Mouse (Mus musculus) spleen, adult 2 months (tissue): ENCODE results near the gene AL607142.1. TPM values are rescaled to one million over a fixed set of nuclear protein-coding genes. Genes with fewer than 3 reads are reported as not detected.

Experiments used
- DNase-seq, 2 experiments: peaks; one replicate each; pipeline versions ENCODE4 v3.0.0 to v3.0.0-alpha.2; 2012 to 2021; ENCODE audit warnings: low spot score in 2 of 2, low read depth in 1 of 2
- H3K27ac ChIP-seq: fragments of 200-500 bp; 2 replicates; pipeline ENCODE4 v1.5.1; 2012; ENCODE audit warnings: low read length, inconsistent platforms; ENCODE audit not compliant: insufficient read depth
- H3K27me3 ChIP-seq: fragments of 200-500 bp; 2 replicates; pipeline ENCODE4 v1.6.1; 2012; ENCODE audit warnings: mild to moderate bottlenecking, moderate library complexity, low read length, inconsistent platforms; ENCODE audit not compliant: control insufficient read depth, insufficient read depth
- H3K36me3 ChIP-seq: fragments of 200-500 bp; 2 replicates; pipeline ENCODE4 v1.6.1; 2012; ENCODE audit warnings: mild to moderate bottlenecking, low read length, inconsistent platforms; ENCODE audit not compliant: control insufficient read depth, insufficient read depth
- H3K4me1 ChIP-seq: fragments of 200-500 bp; 2 replicates; pipeline ENCODE4 v1.6.1; 2011; ENCODE audit warnings: inconsistent platforms; ENCODE audit not compliant: control insufficient read depth, insufficient read depth, insufficient read length
- H3K4me3 ChIP-seq: fragments of 200-500 bp; 2 replicates; pipeline ENCODE4 v1.5.1; 2011; ENCODE audit warnings: mild to moderate bottlenecking, inconsistent platforms; ENCODE audit not compliant: insufficient read depth, insufficient read length; ENCODE audit errors: extremely low read depth
- CTCF ChIP-seq: fragments of 200-500 bp; IDR thresholded peaks from 2 replicates; pipeline ENCODE4 v1.5.1; 2011; ENCODE audit warnings: mild to moderate bottlenecking, inconsistent platforms; ENCODE audit not compliant: insufficient read depth, insufficient read length, insufficient replicate concordance; ENCODE audit errors: extremely low read depth
- POLR2A ChIP-seq: fragments of 200-500 bp; IDR thresholded peaks from 2 replicates; pipeline ENCODE4 v1.6.1; 2011; ENCODE audit warnings: low read depth, low read length, inconsistent platforms
- WGBS: fragments of 180-500 bp; shearing (Covaris S2); methylation state at CpG from one replicate; pipeline ENCODE4 v1.1.7; 2018; 5-methylcytosine and 5-hydroxymethylcytosine counted together
- polyA plus RNA-seq: library from polyadenylated mRNA; depleted of rRNA; stranded (reverse); fragments of >200 nt; gene quantifications from 2 replicates; pipeline ENCODE4 v1.2.3, GENCODE M21; 2012; rRNA removed

Gene AL607142.1
- polyA plus RNA-seq, 1 experiment = not detected

GRCm38 (mm10) chr4:120130926-120131325, 66.1 kb downstream of the AL607142.1 start:
- no peak for TF ChIP-seq CTCF
- WGBS = 94% methylated on average over 4 of the region's 4 CpGs
- no peak overlapping the region for H3K4me3 ChIP-seq
- H3K27ac ChIP-seq = no peak overlapping the region
- peaks cover 11% of the 10 kb centered on the region for H3K36me3 ChIP-seq
- H3K4me1 ChIP-seq = no peaks in the 10 kb centered on the region
- H3K27me3 ChIP-seq = no peaks in the 10 kb centered on the region
- no peak for DNase-seq

GRCm38 (mm10) chr4:120131441-120132220, 66.8 kb downstream of the AL607142.1 start:
- TF ChIP-seq POLR2A = no peak
- no peak for TF ChIP-seq CTCF
- H3K4me3 ChIP-seq = no peak overlapping the region
- WGBS = 87% methylated on average over 24 of the region's 24 CpGs
- H3K27ac ChIP-seq = no peak overlapping the region
- DNase-seq = no peak
- no peaks in the 10 kb centered on the region for H3K27me3 ChIP-seq
- peaks cover 11% of the 10 kb centered on the region for H3K36me3 ChIP-seq
- H3K4me1 ChIP-seq = no peaks in the 10 kb centered on the region

GRCm38 (mm10) chr4:120134223-120134622, 69.4 kb downstream of the AL607142.1 start:
- H3K36me3 ChIP-seq = peaks cover 11% of the 10 kb centered on the region
- no peak for DNase-seq
- no peaks in the 10 kb centered on the region for H3K4me1 ChIP-seq
- H3K27ac ChIP-seq = no peak overlapping the region
- TF ChIP-seq POLR2A (no peak), CTCF (no peak)
- H3K27me3 ChIP-seq = no peaks in the 10 kb centered on the region
- H3K4me3 ChIP-seq = no peak overlapping the region
- WGBS = 91% methylated on average over 6 of the region's 6 CpGs

DNA sequence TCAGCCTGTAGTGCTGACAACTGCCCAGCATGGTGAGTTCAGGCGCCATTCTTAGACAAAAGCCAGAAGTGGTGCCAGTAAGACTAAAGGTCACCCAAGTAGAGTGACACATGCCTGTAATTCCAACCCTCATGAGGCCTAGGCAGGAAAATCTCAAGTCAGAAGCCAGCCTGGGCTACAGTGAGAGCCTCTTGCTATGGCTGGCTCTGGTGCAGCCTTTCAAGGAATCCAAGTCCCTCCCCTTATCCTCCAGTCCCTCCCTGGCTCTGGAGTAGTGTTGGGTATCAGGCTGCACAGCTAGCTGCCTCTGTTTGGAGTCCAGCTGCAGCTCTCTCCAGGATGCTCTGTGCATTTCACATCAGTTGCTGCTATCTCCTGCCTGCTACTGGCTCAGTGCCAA, 77.0 kb downstream of the AL607142.1 start:
- Histone ChIP-seq H3K27me3 (no peaks in the 10 kb centered on the region), H3K36me3 (no peaks in the 10 kb centered on the region), H3K4me1 (no peaks in the 10 kb centered on the region), H3K27ac (no peak overlapping the region), H3K4me3 (no peak overlapping the region)
- DNase-seq = no peak
- TF ChIP-seq POLR2A = no peak
- no peak for TF ChIP-seq CTCF
- 77% methylated on average over 1 of the region's 1 CpGs for WGBS

DNA sequence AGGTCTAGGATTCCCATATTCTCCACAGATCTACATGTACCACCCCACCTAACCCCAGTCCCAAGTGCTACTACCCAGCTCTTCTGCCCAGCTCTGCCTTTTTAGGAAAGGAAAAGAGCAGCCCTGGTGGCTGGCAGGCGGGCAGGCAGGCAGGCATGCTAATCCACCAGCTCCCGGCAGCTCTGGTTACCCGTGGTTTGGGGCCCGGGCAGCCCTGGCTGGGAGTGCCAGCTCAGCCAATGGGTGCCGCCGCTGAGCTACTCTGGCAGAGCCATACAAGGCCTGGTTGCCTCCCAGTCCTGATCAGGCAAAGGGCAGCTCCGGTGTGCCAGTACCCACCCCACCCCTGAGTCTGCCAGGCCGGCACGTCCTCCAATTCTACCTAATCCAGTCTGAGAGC, 78.1 kb downstream of the AL607142.1 start:
- no peaks in the 10 kb centered on the region for H3K4me1 ChIP-seq
- no peak overlapping the region for H3K27ac ChIP-seq
- no peak for TF ChIP-seq CTCF
- no peak for TF ChIP-seq POLR2A
- no peaks in the 10 kb centered on the region for H3K27me3 ChIP-seq
- WGBS = 85% methylated on average over 9 of the region's 9 CpGs
- no peak for DNase-seq
- no peaks in the 10 kb centered on the region for H3K36me3 ChIP-seq
- H3K4me3 ChIP-seq = no peak overlapping the region

Other genes with a start within 250 kb of the AL607142.1 start
- gene Edn2, start 96.2 kb downstream of the AL607142.1 start, polyA plus RNA-seq = not detected in 2 replicates
- gene Foxo6, start 222.4 kb downstream of the AL607142.1 start, polyA plus RNA-seq = 0.20 and 0.26 TPM in 2 replicates